Mouse (Mus musculus) megakaryocyte, embryonic 14.5 days (primary cell): Measurements from ENCODE around the gene Pnpla1.

Source experiments
- FLI1 ChIP-seq: IDR thresholded peaks from 2 replicates; pipeline ENCODE4 v1.6.1; 2012; ENCODE audit warnings: low read length, inconsistent platforms, mixed read lengths
- GATA1 ChIP-seq: IDR thresholded peaks from 3 replicates; pipeline ENCODE4 v1.6.1; 2012; ENCODE audit warnings: mixed read lengths, low read length, inconsistent platforms, borderline replicate concordance

DNA sequence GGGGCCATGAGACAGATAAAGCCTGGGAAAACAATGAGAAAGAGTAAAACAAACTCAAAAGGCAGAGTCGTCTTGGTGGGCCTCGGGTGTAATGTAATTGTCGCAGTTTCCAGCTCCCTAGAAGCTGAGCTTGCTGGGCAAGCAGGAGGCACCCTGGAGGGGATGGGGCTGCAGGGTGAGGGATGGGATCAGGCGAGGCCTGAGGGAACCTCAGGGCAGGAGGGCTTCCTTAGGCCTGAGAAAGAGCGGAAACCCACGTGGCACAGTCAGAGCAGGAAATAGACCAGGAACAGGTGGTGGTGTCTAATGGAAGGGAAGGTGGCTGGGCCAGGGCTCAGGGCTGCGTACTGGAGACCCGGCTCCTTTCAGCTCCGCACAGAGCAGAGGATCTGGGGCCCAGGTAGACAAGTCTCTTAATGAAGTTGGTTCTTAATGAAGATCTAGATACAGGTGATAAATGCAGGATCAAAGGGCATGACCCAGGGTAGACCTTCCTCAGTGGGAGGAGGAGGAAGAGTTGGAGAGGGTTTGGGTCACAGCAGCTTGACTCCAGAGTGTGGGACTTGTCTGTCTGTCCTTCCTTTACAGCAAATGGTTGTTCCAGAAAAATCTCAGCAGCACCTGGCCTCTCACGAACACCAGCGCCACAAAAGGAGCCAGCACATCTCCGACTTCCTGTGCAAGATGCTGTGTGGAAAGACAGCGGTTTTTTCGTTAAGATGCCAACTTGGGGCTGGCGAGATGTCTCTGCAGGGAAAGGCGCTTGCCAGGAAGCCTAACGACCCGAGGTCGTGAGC, 76.1 kb downstream of the Pnpla1 start:
- TF ChIP-seq GATA1 (no peak), FLI1 (no peak)
